Mouse (Mus musculus) liver, adult 2 months (tissue): ENCODE results near the gene Sgpp1.

Source experiments
- CTCF ChIP-seq: fragments of 200-500 bp; IDR thresholded peaks from 2 replicates; pipeline ENCODE4 v1.5.1; 2011; ENCODE audit warnings: low read depth, low read length, control low read depth
- POLR2A ChIP-seq: fragments of 200-500 bp; IDR thresholded peaks from 2 replicates; pipeline ENCODE4 v1.6.1; 2011; ENCODE audit warnings: low read length, control low read depth; ENCODE audit not compliant: insufficient read depth; ENCODE audit errors: extremely low read depth

- TF ChIP-seq POLR2A (no peak), CTCF (no peak)
Measured at GRCm38 (mm10) chr12:75689003-75689402, 46.5 kb downstream of the Sgpp1 start.
